Mouse (Mus musculus) lung, postnatal 0 days (tissue): Measurements from ENCODE around the gene Vmn1r200.

Source experiments
- CTCF ChIP-seq: IDR thresholded peaks from 2 replicates; pipeline ENCODE4 v1.5.1; 2016; ENCODE audit warnings: antibody characterized with exemption, mild to moderate bottlenecking
- EP300 ChIP-seq: IDR thresholded peaks from 2 replicates; pipeline ENCODE4 v1.6.1; 2016; ENCODE audit warnings: antibody characterized with exemption, mild to moderate bottlenecking, control low read depth

- TF ChIP-seq CTCF (no peak), EP300 (no peak)
Observed at GRCm38 (mm10) chr13:22383401-22383800, 6.8 kb upstream of the Vmn1r200 start.
